Mouse (Mus musculus): Measurements from ENCODE around the gene Olfr654. TPM values are rescaled to one million over a fixed set of nuclear protein-coding genes. Genes with fewer than 3 reads are reported as not detected.
A peak's percentile ranks its signal among the peaks of the same experiment; 100 is the strongest.

The Olfr654 gene
- total RNA-seq (2021), result not detected in 2 replicates
- long read RNA-seq, experiment 1, result 0 reads
- long read RNA-seq, experiment 2, result 0 reads

GRCm38 (mm10) chr7:104586725-104587124 is at the start of gene Olfr654:
Gene Olfr654, plus strand, starts transcription at chr7:104587025.
- no peak for DNase-seq

- no peak for DNase-seq
Measured at GRCm38 (mm10) chr7:104549833-104550232, 37.0 kb upstream of the Olfr654 start, which contains the start of gene Olfr651. Gene Olfr651, plus strand, starts transcription at chr7:104550133.

- no peak for DNase-seq
Measured at GRCm38 (mm10) chr7:104552700-104553099, 34.1 kb upstream of the Olfr654 start.

- DNase-seq, result no peak
Measured at GRCm38 (mm10) chr7:104560601-104561000, 26.2 kb upstream of the Olfr654 start, which contains the start of gene Olfr652. Gene Olfr652, plus strand, starts transcription at chr7:104560901.

GRCm38 (mm10) chr7:104577014-104577413 is 9.8 kb upstream of the Olfr654 start, which contains the start of gene Olfr653:
Gene Olfr653, plus strand, starts transcription at chr7:104577314.
- no peak for DNase-seq

- no peak for DNase-seq
Measured at GRCm38 (mm10) chr7:104580846-104581245, 6.0 kb upstream of the Olfr654 start.

- no peak for DNase-seq
Measured at GRCm38 (mm10) chr7:104581429-104581828, 5.4 kb upstream of the Olfr654 start.

GRCm38 (mm10) chr7:104588274-104588673 is 1.4 kb downstream of the Olfr654 start:
- DNase-seq, result no peak

GRCm38 (mm10) chr7:104601679-104602078 is 14.9 kb downstream of the Olfr654 start, which contains the start of gene Olfr655:
Gene Olfr655, minus strand, starts transcription at chr7:104601779.
- no peak for DNase-seq

- peak; percentile 67 for DNase-seq
Measured at GRCm38 (mm10) chr7:104603173-104603572, 16.3 kb downstream of the Olfr654 start.

- no peak for DNase-seq
Measured at GRCm38 (mm10) chr7:104604727-104605126, 17.9 kb downstream of the Olfr654 start.

- DNase-seq, result no peak
Measured at GRCm38 (mm10) chr7:104613655-104614054, 26.8 kb downstream of the Olfr654 start, which contains the start of gene Olfr656. Gene Olfr656, plus strand, starts transcription at chr7:104613955.

GRCm38 (mm10) chr7:104624494-104624893 is 37.7 kb downstream of the Olfr654 start, which contains the start of gene Olfr657:
Gene Olfr657, plus strand, starts transcription at chr7:104624794.
- DNase-seq, result no peak

Other genes with a start within 250 kb of the Olfr654 start
- 8.4 and 11.6 TPM in 2 replicates for gene Trim12c, start 233.7 kb upstream of the Olfr654 start, total RNA-seq (2021)
- 0.53 TPM in 1 of 2 replicates, not detected in the other for gene Trim30b, start 217.1 kb upstream of the Olfr654 start, total RNA-seq (2021)
- gene Trim30c, start 186.2 kb upstream of the Olfr654 start, total RNA-seq (2021), result 0.23 TPM in 1 of 2 replicates, not detected in the other
- 3.6 and 7.3 TPM in 2 replicates for gene Trim30a, start 121.8 kb upstream of the Olfr654 start, total RNA-seq (2021)
- 4.1 and 4.3 TPM in 2 replicates for gene Trim30d, start 79.2 kb upstream of the Olfr654 start, total RNA-seq (2021)
- gene Olfr651, start 36.9 kb upstream of the Olfr654 start, total RNA-seq (2021), result not detected in 2 replicates
- gene Olfr652, start 26.1 kb upstream of the Olfr654 start, total RNA-seq (2021), result not detected in 2 replicates
- not detected in 2 replicates for gene Olfr653, start 9.7 kb upstream of the Olfr654 start, total RNA-seq (2021)
- not detected in 2 replicates for gene Olfr655, start 14.8 kb downstream of the Olfr654 start, total RNA-seq (2021)
- not detected in 2 replicates for gene Olfr656, start 26.9 kb downstream of the Olfr654 start, total RNA-seq (2021)
- gene Olfr657, start 37.8 kb downstream of the Olfr654 start, total RNA-seq (2021), result not detected in 2 replicates
- gene Olfr658, start 60.3 kb downstream of the Olfr654 start, total RNA-seq (2021), result not detected in 2 replicates
- not detected in 2 replicates for gene Olfr659, start 79.7 kb downstream of the Olfr654 start, total RNA-seq (2021)
- not detected in 2 replicates for gene Olfr661, start 99.5 kb downstream of the Olfr654 start, total RNA-seq (2021)
- gene Usp17le, start 190.4 kb downstream of the Olfr654 start, total RNA-seq (2021), result not detected in 2 replicates